Mouse (Mus musculus) embryonic fibroblast, embryonic 13.5 days (primary cell): ENCODE measurements around the gene Ctnnd2.

Source experiments
- CTCF ChIP-seq: IDR thresholded peaks from 2 replicates; pipeline ENCODE4 v1.5.1; 2011; ENCODE audit warnings: mild to moderate bottlenecking, control low read depth, low read length, moderate library complexity, borderline replicate concordance; ENCODE audit not compliant: insufficient read depth
- POLR2A ChIP-seq: IDR thresholded peaks from 2 replicates; pipeline ENCODE4 v1.6.1; 2011; ENCODE audit warnings: low read depth, mild to moderate bottlenecking, control low read depth, low read length, moderate library complexity

DNA sequence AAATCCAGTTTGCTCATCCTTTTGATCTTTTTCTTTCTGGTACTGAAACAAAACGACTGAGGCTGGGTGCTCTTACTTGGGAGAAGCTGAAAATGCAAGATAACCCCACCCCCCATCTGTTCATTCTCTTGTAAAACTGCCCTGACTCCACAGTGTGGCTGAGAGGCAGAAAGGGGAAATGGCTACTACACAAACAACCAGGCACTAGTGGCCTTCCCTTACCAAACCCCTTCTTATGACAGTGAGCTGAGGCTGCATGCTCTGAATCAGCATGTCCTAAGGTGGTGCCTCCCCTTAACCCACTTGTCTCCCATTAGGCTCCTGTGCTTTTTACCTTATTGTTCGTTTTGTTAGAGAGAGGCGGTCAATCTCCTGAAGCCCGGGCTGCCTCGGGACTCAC lies 851.4 kb downstream of the Ctnnd2 start:
- TF ChIP-seq POLR2A (no peak), CTCF (no peak)
